Mouse (Mus musculus): ENCODE results near the gene Tmem269.

GRCm38 (mm10) chr4:119248407-119248965 is 30.5 kb upstream of the Tmem269 start:
- TF ChIP-seq CTCF (IDR thresholded peaks at IDR 0.05; ENCODE audit: low read depth, low read length), result no peak
- TF ChIP-seq GATA1 (IDR thresholded peaks at IDR 0.05; ENCODE audit: borderline replicate concordance, low read length), result no peak
- TF ChIP-seq TAL1 (conservative IDR thresholded peaks at IDR 0.05; ENCODE audit: low read depth, low read length), result no peak
- TF ChIP-seq POLR2AphosphoS5 (IDR thresholded peaks at IDR 0.05; ENCODE audit: insufficient replicate concordance, low read depth, low read length), result no peak
- TF ChIP-seq GATA2 (IDR thresholded peaks at IDR 0.05; ENCODE audit: borderline replicate concordance, low read depth, low read length), result no peak
